Mouse (Mus musculus) thymus, adult 2 months (tissue): Measurements from ENCODE around the gene 1110025L11Rik. TPM values are rescaled to one million over a fixed set of nuclear protein-coding genes. Genes with fewer than 3 reads are reported as not detected.
"Not testable (repeated sequence)": the region's sequence is repeated elsewhere in the genome, so short reads cannot be mapped to it uniquely, and the experiment has no call there.

Experiments
- DNase-seq: peaks from one replicate; pipeline ENCODE4 v3.0.0; 2021
- H3K27ac ChIP-seq: fragments of 200-500 bp; 2 replicates; pipeline ENCODE4 v1.5.1; 2012; ENCODE audit warnings: low read length, control low read depth; ENCODE audit not compliant: control insufficient read depth, insufficient read depth
- H3K27me3 ChIP-seq: fragments of 200-500 bp; 2 replicates; pipeline ENCODE4 v1.6.1; 2012; ENCODE audit warnings: mild to moderate bottlenecking, low read length, moderate library complexity, mixed read lengths; ENCODE audit not compliant: control insufficient read depth, insufficient read depth
- H3K36me3 ChIP-seq: fragments of 200-500 bp; 2 replicates; pipeline ENCODE4 v1.6.1; 2012; ENCODE audit warnings: mild to moderate bottlenecking, low read length, moderate library complexity; ENCODE audit not compliant: control insufficient read depth, insufficient read depth
- H3K4me1 ChIP-seq: fragments of 200-500 bp; replicated peaks from 2 replicates; pipeline ENCODE4 v1.6.1; 2012; ENCODE audit warnings: low read length; ENCODE audit not compliant: control insufficient read depth, insufficient read depth
- H3K4me3 ChIP-seq: fragments of 200-500 bp; 2 replicates; pipeline ENCODE4 v1.5.1; 2012; ENCODE audit warnings: mild to moderate bottlenecking, low read length, control low read depth, moderate library complexity; ENCODE audit not compliant: control insufficient read depth, insufficient read depth
- CTCF ChIP-seq: fragments of 200-500 bp; IDR thresholded peaks from 2 replicates; pipeline ENCODE4 v1.5.1; 2012; ENCODE audit warnings: mild to moderate bottlenecking, control low read depth, low read length, moderate library complexity, borderline replicate concordance; ENCODE audit not compliant: control insufficient read depth, poor library complexity, insufficient read depth; ENCODE audit errors: extremely low read depth
- POLR2A ChIP-seq: fragments of 200-500 bp; IDR thresholded peaks from 2 replicates; pipeline ENCODE4 v1.6.1; 2012; ENCODE audit warnings: mild to moderate bottlenecking, low read length, control low read depth, moderate library complexity; ENCODE audit not compliant: control insufficient read depth, poor library complexity, insufficient read depth; ENCODE audit errors: extremely low read depth
- WGBS: fragments of 180-500 bp; shearing (Covaris S2); methylation state at CpG from one replicate; pipeline ENCODE4 v1.1.7; 2018; 5-methylcytosine and 5-hydroxymethylcytosine counted together
- polyA plus RNA-seq: library from polyadenylated mRNA; depleted of rRNA; stranded (reverse); fragments of >200 nt; gene quantifications from 2 replicates; pipeline ENCODE4 v1.2.3, GENCODE M21; 2012; rRNA removed

1110025L11Rik gene
- polyA plus RNA-seq = not detected in 2 replicates

DNA sequence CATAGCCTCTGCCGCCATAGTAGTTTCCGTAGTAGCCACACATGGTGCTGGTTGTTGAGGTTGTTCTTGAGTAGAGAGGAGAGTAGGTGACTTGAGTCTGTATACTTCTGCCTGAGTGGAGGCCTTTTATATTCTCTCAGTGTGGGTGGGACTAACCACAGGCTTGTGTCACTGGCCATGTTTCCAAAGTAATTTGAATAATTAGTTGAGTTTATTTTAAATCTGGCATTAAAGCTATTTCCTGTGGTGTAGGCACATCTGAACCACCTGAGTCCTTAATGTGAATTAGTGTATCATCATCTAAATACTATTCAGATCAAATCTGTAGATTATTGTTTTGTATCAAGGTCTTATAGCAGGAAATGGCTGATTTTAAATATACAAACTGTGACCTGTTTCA, at the start of gene 1110025L11Rik:
Gene 1110025L11Rik, minus strand, starts transcription at position 101 of the 400 bp plus-strand sequence.
- H3K36me3 ChIP-seq, H3K4me1 ChIP-seq, H3K27ac ChIP-seq, DNase-seq, H3K27me3 ChIP-seq, H3K4me3 ChIP-seq: not testable (repeated sequence)
- WGBS = no CpG with 5 or more reads among the region's 2 CpGs

DNA sequence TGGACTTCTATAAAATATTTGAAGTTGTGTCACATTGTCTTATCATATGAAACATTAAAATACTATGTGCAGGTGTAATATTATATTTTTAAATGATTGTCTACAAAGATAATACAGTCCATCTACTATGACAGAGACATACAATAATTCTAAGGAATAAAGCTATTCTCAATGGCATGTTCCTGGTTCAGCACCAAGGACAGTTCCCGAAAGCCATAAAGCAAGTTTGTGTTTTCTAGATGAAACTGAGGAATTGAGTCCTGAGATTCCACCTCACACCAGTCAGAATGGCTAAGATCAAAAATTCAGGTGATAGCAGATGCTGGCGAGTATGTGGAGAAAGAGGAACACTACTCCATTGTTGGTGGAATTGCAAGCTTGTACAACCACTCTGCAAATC, 7.2 kb upstream of the 1110025L11Rik start:
- H3K27ac ChIP-seq, H3K4me3 ChIP-seq, DNase-seq, H3K27me3 ChIP-seq, H3K36me3 ChIP-seq, H3K4me1 ChIP-seq: not testable (repeated sequence)
- WGBS = 79% methylated on average over 2 of the region's 2 CpGs

DNA sequence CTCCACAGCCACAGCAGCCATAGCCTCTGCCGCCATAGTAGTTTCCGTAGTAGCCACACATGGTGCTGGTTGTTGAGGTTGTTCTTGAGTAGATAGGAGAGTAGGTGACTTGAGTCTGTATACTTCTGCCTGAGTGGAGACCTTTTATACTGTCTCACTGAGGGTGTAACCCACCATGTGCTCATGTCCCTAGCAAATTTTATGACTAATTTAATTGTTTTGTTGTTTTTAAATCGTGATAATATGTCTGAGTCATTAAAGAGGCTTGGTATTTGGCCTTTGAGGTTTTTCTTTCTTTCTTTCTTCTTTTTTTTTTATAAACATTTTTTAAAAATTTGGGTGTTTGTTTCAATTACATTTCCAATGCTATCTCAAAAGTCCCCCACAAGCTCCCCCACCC, 16.0 kb downstream of the 1110025L11Rik start, which contains the start of gene Krtap6-5:
Gene Krtap6-5, minus strand, starts transcription at position 101 of the 400 bp plus-strand sequence.
- Histone ChIP-seq H3K4me3 (no peak within 1 kb of the TSS), H3K4me1 (no peaks in the 10 kb centered on the region), H3K36me3 (no peaks in the 10 kb centered on the region), H3K27ac (no peak within 1 kb of the TSS), H3K27me3 (no peaks in the 10 kb centered on the region)
- 84% methylated on average over 3 of the region's 3 CpGs for WGBS
- TF ChIP-seq CTCF (no peak), POLR2A (no peak)
- no peak for DNase-seq

DNA sequence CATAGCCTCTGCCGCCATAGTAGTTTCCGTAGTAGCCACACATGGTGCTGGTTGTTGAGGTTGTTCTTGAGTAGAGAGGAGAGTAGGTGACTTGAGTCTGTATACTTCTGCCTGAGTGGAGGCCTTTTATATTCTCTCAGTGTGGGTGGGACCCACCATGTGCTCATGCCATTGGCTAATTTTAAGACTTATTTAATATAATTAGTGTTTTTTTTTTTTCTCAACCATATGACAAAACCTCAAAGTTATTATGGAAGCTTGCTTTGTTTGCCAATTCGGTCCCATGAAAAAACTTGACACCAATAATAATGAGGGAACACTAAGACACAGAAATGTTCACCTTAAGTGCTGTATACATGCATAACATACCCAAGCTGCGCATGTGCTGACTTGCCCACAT, 22.4 kb downstream of the 1110025L11Rik start, which contains the start of gene Gm10228:
Gene Gm10228, minus strand, starts transcription at position 101 of the 400 bp plus-strand sequence.
- 96% methylated on average over 2 of the region's 4 CpGs for WGBS
- not testable (repeated sequence) for H3K27ac ChIP-seq, DNase-seq, H3K27me3 ChIP-seq, H3K4me1 ChIP-seq, H3K4me3 ChIP-seq, H3K36me3 ChIP-seq

DNA sequence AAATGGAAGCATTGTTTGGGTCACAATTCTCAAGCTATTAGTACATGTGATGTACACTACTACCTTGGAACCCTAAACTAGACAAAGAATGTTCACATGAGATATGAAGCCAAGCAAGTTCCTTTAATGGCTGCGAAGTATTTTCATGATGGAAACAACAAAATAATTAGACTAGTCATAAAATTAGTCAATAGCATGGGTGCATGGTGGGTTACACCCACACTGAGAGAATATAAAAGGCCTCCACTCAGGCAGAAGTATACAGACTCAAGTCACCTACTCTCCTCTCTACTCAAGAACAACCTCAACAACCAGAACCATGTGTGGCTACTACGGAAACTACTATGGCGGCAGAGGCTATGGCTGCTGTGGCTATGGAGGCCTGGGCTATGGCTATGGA, 32.4 kb downstream of the 1110025L11Rik start, which contains the start of gene Krtap6-1:
Gene Krtap6-1, plus strand, starts transcription at position 301 of the 400 bp plus-strand sequence.
- H3K27me3 ChIP-seq, H3K4me1 ChIP-seq: not testable (repeated sequence)
- WGBS = 96% methylated on average over 3 of the region's 3 CpGs

DNA sequence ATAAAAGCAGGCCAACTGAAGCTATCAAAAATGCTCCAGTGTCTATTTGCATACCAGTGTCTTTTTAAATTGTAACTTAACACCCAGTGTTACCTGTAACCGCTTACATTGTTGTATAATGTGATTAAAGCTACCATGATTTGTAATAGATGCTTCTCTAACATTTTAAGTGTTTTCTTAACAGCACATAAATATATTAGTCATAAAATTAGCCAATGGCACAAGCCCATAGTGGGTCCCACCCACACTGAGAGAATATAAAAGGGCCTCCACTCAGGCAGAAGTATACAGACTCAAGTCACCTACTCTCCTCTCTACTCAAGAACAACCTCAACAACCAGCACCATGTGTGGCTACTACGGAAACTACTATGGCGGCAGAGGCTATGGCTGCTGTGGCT, 48.8 kb downstream of the 1110025L11Rik start, which contains the start of gene Gm10229:
Gene Gm10229, plus strand, starts transcription at position 301 of the 400 bp plus-strand sequence.
- 95% methylated on average over 3 of the region's 3 CpGs for WGBS
- not testable (repeated sequence) for H3K27ac ChIP-seq, H3K4me3 ChIP-seq, H3K36me3 ChIP-seq, H3K4me1 ChIP-seq, DNase-seq, H3K27me3 ChIP-seq

More for the DNA sequence above, 32.4 kb downstream of the 1110025L11Rik start, which contains the start of gene Krtap6-1:
- H3K27ac ChIP-seq, H3K4me3 ChIP-seq, DNase-seq, H3K36me3 ChIP-seq: not testable (repeated sequence)

DNA sequence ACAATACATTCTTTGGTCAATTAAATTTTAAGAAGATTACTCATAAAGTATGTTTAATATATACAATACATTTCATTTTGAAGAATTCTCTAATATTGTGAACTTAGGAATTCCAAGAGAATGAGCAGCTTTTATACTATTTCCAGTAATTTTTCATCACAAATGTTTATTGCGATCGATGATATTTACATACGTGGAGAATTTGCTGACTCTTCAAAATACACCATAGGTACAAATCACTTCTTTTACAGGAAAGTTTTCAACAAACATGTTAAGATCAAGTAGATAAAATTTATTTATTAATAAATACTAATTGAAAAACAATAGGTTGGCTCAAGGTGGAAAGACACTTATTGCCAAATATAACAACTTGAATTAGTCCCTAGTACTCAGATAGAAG, 49.8 kb downstream of the 1110025L11Rik start:
- DNase-seq = no peak
- Histone ChIP-seq H3K4me3 (no peak overlapping the region), H3K4me1 (no peaks in the 10 kb centered on the region), H3K27me3 (no peaks in the 10 kb centered on the region), H3K36me3 (no peaks in the 10 kb centered on the region), H3K27ac (no peak overlapping the region)
- WGBS = 97% methylated on average over 3 of the region's 3 CpGs
- TF ChIP-seq CTCF (no peak), POLR2A (no peak)

Other genes starting within 250 kb of the 1110025L11Rik start
- gene Krtap15, start 243.8 kb downstream of the 1110025L11Rik start, polyA plus RNA-seq = not detected in 2 replicates
- gene Krtap14, start 237.9 kb downstream of the 1110025L11Rik start, polyA plus RNA-seq = not detected in 2 replicates
- not detected in 2 replicates for gene Krtap19-1, start 194.6 kb downstream of the 1110025L11Rik start, polyA plus RNA-seq
- gene Krtap19-2, start 189.7 kb downstream of the 1110025L11Rik start, polyA plus RNA-seq = not detected in 2 replicates
- not detected in 2 replicates for gene Krtap19-3, start 186.0 kb downstream of the 1110025L11Rik start, polyA plus RNA-seq
- not detected in 2 replicates for gene Krtap19-4, start 178.9 kb downstream of the 1110025L11Rik start, polyA plus RNA-seq
- gene Krtap19-5, start 167.5 kb downstream of the 1110025L11Rik start, polyA plus RNA-seq = not detected in 2 replicates
- gene Krtap19-9b, start 131.7 kb downstream of the 1110025L11Rik start, polyA plus RNA-seq = not detected in 2 replicates
- not detected in 2 replicates for gene Krtap16-3, start 101.1 kb downstream of the 1110025L11Rik start, polyA plus RNA-seq
- gene Krtap22-2, start 53.2 kb downstream of the 1110025L11Rik start, polyA plus RNA-seq = not detected in 2 replicates
- gene Gm10229, start 48.7 kb downstream of the 1110025L11Rik start, polyA plus RNA-seq = not detected in 2 replicates
- not detected in 2 replicates for gene Krtap6-1, start 32.3 kb downstream of the 1110025L11Rik start, polyA plus RNA-seq
- not detected in 2 replicates for gene Gm10228, start 22.5 kb downstream of the 1110025L11Rik start, polyA plus RNA-seq
- gene Krtap6-5, start 16.1 kb downstream of the 1110025L11Rik start, polyA plus RNA-seq = not detected in 2 replicates
- gene Krtap6-3, start 20.0 kb upstream of the 1110025L11Rik start, polyA plus RNA-seq = not detected in 2 replicates
- not detected in 2 replicates for gene Gm6358, start 76.8 kb upstream of the 1110025L11Rik start, polyA plus RNA-seq
- gene Gm10061, start 87.1 kb upstream of the 1110025L11Rik start, polyA plus RNA-seq = not detected in 2 replicates
- not detected in 2 replicates for gene Gm9789, start 94.0 kb upstream of the 1110025L11Rik start, polyA plus RNA-seq
- not detected in 2 replicates for gene Gm7735, start 105.5 kb upstream of the 1110025L11Rik start, polyA plus RNA-seq
- not detected in 2 replicates for gene 1110057P08Rik, start 110.7 kb upstream of the 1110025L11Rik start, polyA plus RNA-seq
- gene Krtap20-2, start 141.9 kb upstream of the 1110025L11Rik start, polyA plus RNA-seq = not detected in 2 replicates